Mouse (Mus musculus) ES-E14 (cell line): ENCODE measurements around the gene Cbll1.

Source experiments
- MAFK ChIP-seq: IDR thresholded peaks from 2 replicates; pipeline ENCODE4 v1.6.1; 2014; ENCODE audit warnings: mild to moderate bottlenecking, low read depth, low read length, inconsistent platforms; ENCODE audit not compliant: insufficient read depth
- ZNF384 ChIP-seq: IDR thresholded peaks from 2 replicates; pipeline ENCODE4 v1.6.1; 2012; ENCODE audit warnings: low read depth, low read length, inconsistent platforms

DNA sequence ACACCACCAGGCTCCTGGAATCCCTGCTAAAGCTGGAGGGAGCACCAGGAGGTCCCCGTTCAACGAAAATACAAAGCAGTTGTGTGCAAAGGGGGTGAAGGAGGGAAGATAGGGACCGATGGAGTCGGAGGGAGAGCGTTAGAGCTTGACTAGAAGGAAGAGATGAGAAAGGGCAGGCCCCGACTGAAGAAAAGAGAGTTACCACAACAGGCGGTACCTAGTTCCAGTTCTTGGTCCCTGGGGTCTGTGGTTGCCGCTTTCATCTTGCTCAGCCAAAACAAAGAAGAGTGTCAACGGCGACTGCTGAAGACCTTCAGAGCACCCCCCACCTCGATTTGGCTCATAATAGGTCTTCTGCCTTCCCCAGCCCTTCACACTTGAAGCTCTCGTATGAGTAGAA is 780 bp upstream of the Cbll1 start:
- TF ChIP-seq MAFK (no peak), ZNF384 (no peak)
